In the genomic region with DNA sequence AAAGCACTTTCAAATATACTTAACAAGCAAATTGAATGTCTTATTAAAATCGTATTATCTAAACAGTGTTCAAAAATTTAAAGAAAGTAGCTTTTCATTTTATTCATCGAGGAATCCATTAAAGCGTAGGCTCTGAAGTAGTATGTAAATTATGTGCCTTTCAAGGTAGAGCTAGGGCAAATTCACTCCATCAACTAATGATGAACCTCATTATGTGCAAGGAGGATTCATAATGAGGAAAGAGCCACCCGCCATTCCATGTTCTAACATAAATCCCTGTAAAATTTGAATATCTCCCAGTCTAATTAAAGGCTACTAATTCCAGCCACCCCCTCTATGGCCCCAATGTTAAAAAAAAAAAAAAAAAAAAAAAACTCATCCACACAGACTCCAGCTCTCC, we compare ENCODE assay signal across 15 mouse cellular contexts.
DNase-seq lines count a peak whose midpoint lies in the region; ATAC-seq and TF ChIP-seq lines count a peak whose summit lies in the region.
"Had no signal": no experiment of that assay in that cellular context is flagged by ENCODE, and none has a peak within 500 bp of the region (broad histone marks: within the 10 kb centered on the region; RNA-seq: fewer than 3 reads in every experiment).

No protein-coding gene starts in this region.

- no peak for TF ChIP-seq CTCF in MEL (IDR thresholded peaks at IDR 0.05 in 2 of 3, conservative IDR thresholded peaks at IDR 0.05 in 1 of 3; ENCODE audit: control insufficient read depth in 1 of 3, insufficient read depth in 1 of 3, low read depth in 2 of 3, low read length in 3 of 3, poor library complexity in 1 of 3, severe bottlenecking in 1 of 3)
- no peak for TF ChIP-seq CTCF in intestine, postnatal 0 days (IDR thresholded peaks at IDR 0.05; ENCODE audit: low read depth)

- no peak for TF ChIP-seq RAD21 in MEL (IDR thresholded peaks at IDR 0.05; ENCODE audit: low read depth, low read length)

- WGBS in hindbrain, embryonic 10.5 days, result 78% methylated on average over 4 of the region's 4 CpGs
- WGBS in hindbrain, embryonic 11.5 days, result 76% methylated on average over 4 of the region's 4 CpGs
- 53% methylated on average over 4 of the region's 4 CpGs for WGBS in forebrain, embryonic 10.5 days
- 85% methylated on average over 4 of the region's 4 CpGs for WGBS in intestine, postnatal 0 days

- peaks cover 85% of the 10 kb centered on the region for H3K4me1 ChIP-seq in hindbrain, embryonic 10.5 days (replicated peaks)
- peaks cover 19% of the 10 kb centered on the region for H3K4me1 ChIP-seq in hindbrain, embryonic 11.5 days (replicated peaks; ENCODE audit: control insufficient read depth, insufficient read depth, low read length)
- peaks cover 15 to 31% of the 10 kb centered on the region in 2 experiments; a peak in 3 of 4 replicates for H3K4me1 ChIP-seq in MEL (ENCODE audit: control insufficient read depth in 1 of 2, insufficient read depth in 2 of 2, low read length in 2 of 2)
- peaks cover 88% of the 10 kb centered on the region for H3K4me1 ChIP-seq in forebrain, embryonic 10.5 days
- peaks cover 17% of the 10 kb centered on the region for H3K4me1 ChIP-seq in intestine, postnatal 0 days (replicated peaks; ENCODE audit: control insufficient read depth, insufficient read depth, low read length)

- no peak for DNase-seq in hindbrain, embryonic 10.5 days (ENCODE audit: low spot score)
- no peak for DNase-seq in hindbrain, embryonic 11.5 days (ENCODE audit: low spot score)
- no peak for DNase-seq in MEL (ENCODE audit: low read depth, low spot score)
- DNase-seq in forebrain, embryonic 10.5 days (ENCODE audit: extremely low spot score, low spot score), result no peak
- no peak for DNase-seq in right cerebral cortex, postnatal 14 days
- DNase-seq in gastrocnemius, adult 18-20 months (ENCODE audit: low spot score), result no peak
- DNase-seq: cerebellum, adult 9-10 months; gastrocnemius, postnatal 14 days; kidney, adult 2 months had no signal

- no peaks in the 10 kb centered on the region for H3K79me2 ChIP-seq in MEL (ENCODE audit: control insufficient read depth, insufficient read depth, low read length, poor library complexity)

- no peak overlapping the region for H3K4me2 ChIP-seq in hindbrain, embryonic 11.5 days (replicated peaks; ENCODE audit: low read depth, low read length)
- H3K4me2 ChIP-seq in intestine, postnatal 0 days (replicated peaks; ENCODE audit: low read depth), result peak overlapping the region; percentile 21; the same call in 1 of the 2 replicates

- no peak overlapping the region; the same call in 1 of the 2 replicates for H3K27ac ChIP-seq in hindbrain, embryonic 10.5 days
- no peak overlapping the region for H3K27ac ChIP-seq in hindbrain, embryonic 11.5 days (ENCODE audit: low read depth, low read length)
- H3K27ac ChIP-seq in MEL (ENCODE audit: control insufficient read depth, low read depth, low read length), result 0 out of 2 replicates have a peak overlapping the region, but pooled peaks have one; percentile 44
- H3K27ac ChIP-seq in forebrain, embryonic 10.5 days, result peak overlapping the region; percentile 84
- no peak overlapping the region for H3K27ac ChIP-seq in intestine, postnatal 0 days (ENCODE audit: low read depth, low read length)
- H3K27ac ChIP-seq: embryonic facial prominence, embryonic 15.5 days had no signal

- no peaks in the 10 kb centered on the region for H3K9me3 ChIP-seq in hindbrain, embryonic 10.5 days
- H3K9me3 ChIP-seq in hindbrain, embryonic 11.5 days (ENCODE audit: control insufficient read depth, low read length), result no peaks in the 10 kb centered on the region
- H3K9me3 ChIP-seq in MEL (replicated peaks; ENCODE audit: insufficient read depth, low read length), result no peaks in the 10 kb centered on the region
- no peaks in the 10 kb centered on the region for H3K9me3 ChIP-seq in forebrain, embryonic 10.5 days
- H3K9me3 ChIP-seq in intestine, postnatal 0 days (ENCODE audit: control insufficient read depth), result no peaks in the 10 kb centered on the region
- H3K9me3 ChIP-seq: embryonic facial prominence, embryonic 15.5 days had no signal

- H3K36me3 ChIP-seq in hindbrain, embryonic 10.5 days, result no peaks in the 10 kb centered on the region
- no peaks in the 10 kb centered on the region for H3K36me3 ChIP-seq in hindbrain, embryonic 11.5 days (ENCODE audit: control insufficient read depth, insufficient read depth, low read length)
- peaks cover 0 to 42% of the 10 kb centered on the region in 2 experiments; a peak in 2 of 4 replicates for H3K36me3 ChIP-seq in MEL (ENCODE audit: control insufficient read depth in 1 of 2, insufficient read depth in 2 of 2, low read length in 2 of 2)
- H3K36me3 ChIP-seq in forebrain, embryonic 10.5 days (replicated peaks), result no peaks in the 10 kb centered on the region
- no peaks in the 10 kb centered on the region for H3K36me3 ChIP-seq in intestine, postnatal 0 days (ENCODE audit: control insufficient read depth, insufficient read depth)
- H3K36me3 ChIP-seq: embryonic facial prominence, embryonic 15.5 days had no signal

- no peak for ATAC-seq in hindbrain, embryonic 11.5 days (ENCODE audit: low FRiP score)
- ATAC-seq in intestine, postnatal 0 days, result no peak
- ATAC-seq in erythroid progenitor cell, adult 5-6 weeks (replicated peaks; ENCODE audit: low FRiP score, poor library complexity, severe bottlenecking), result no peak
- ATAC-seq: CD4-positive, CD25-positive, alpha-beta regulatory T cell, adult 4 months; lung, postnatal 0 days had no signal

- no peaks in the 10 kb centered on the region for H3K27me3 ChIP-seq in hindbrain, embryonic 10.5 days (ENCODE audit: insufficient read depth, poor library complexity, severe bottlenecking)
- H3K27me3 ChIP-seq in hindbrain, embryonic 11.5 days (ENCODE audit: control insufficient read depth, insufficient read depth, low read length), result no peaks in the 10 kb centered on the region
- H3K27me3 ChIP-seq in MEL (ENCODE audit: control insufficient read depth in 1 of 2, insufficient read depth in 2 of 2, low read length in 2 of 2), result no peaks in the 10 kb centered on the region
- no peaks in the 10 kb centered on the region for H3K27me3 ChIP-seq in forebrain, embryonic 10.5 days (ENCODE audit: poor library complexity, severe bottlenecking)
- H3K27me3 ChIP-seq in intestine, postnatal 0 days (replicated peaks; ENCODE audit: control insufficient read depth, insufficient read depth, low read length), result no peaks in the 10 kb centered on the region

- no peak for TF ChIP-seq POLR2A in MEL (IDR thresholded peaks at IDR 0.05; ENCODE audit: control insufficient read depth in 1 of 2, insufficient read depth in 1 of 2, low read depth in 1 of 2, low read length in 2 of 2, poor library complexity in 1 of 2)

- H3K9ac ChIP-seq in hindbrain, embryonic 11.5 days (ENCODE audit: low read depth, low read length), result no peak overlapping the region
- no peak overlapping the region for H3K9ac ChIP-seq in MEL (ENCODE audit: control insufficient read depth, low read depth, low read length, poor library complexity, severe bottlenecking)
- no peak overlapping the region for H3K9ac ChIP-seq in intestine, postnatal 0 days (ENCODE audit: low read depth, low read length)
- H3K9ac ChIP-seq: embryonic facial prominence, embryonic 15.5 days had no signal

- peak overlapping the region; percentile 29; the same call in 1 of the 2 replicates for H3K4me3 ChIP-seq in hindbrain, embryonic 10.5 days
- H3K4me3 ChIP-seq in hindbrain, embryonic 11.5 days (ENCODE audit: low read depth, low read length), result no peak overlapping the region
- peak overlapping the region in 1 of 2 experiments; percentile 10; a peak in 1 of 4 replicates for H3K4me3 ChIP-seq in MEL (ENCODE audit: control insufficient read depth in 1 of 2, insufficient read depth in 1 of 2, low read depth in 2 of 2, low read length in 2 of 2)
- H3K4me3 ChIP-seq in forebrain, embryonic 10.5 days, result peak overlapping the region; percentile 44; the same call in 1 of the 2 replicates
- no peak overlapping the region for H3K4me3 ChIP-seq in intestine, postnatal 0 days (ENCODE audit: low read depth, low read length)
- H3K4me3 ChIP-seq: embryonic facial prominence, embryonic 15.5 days; myocyte had no signal

- no peak for TF ChIP-seq EP300 in MEL (IDR thresholded peaks at IDR 0.05; ENCODE audit: low read depth in 1 of 2, low read length in 2 of 2)

TF ChIP-seq in MEL, 35 proteins besides CTCF, POLR2A, EP300 and RAD21:
- TF ChIP-seq RCOR1 (IDR thresholded peaks at IDR 0.05; ENCODE audit: low read depth, low read length) (no peak), KAT2A (conservative IDR thresholded peaks at IDR 0.05; ENCODE audit: low read depth, low read length) (no peak), MXI1 (IDR thresholded peaks at IDR 0.05; ENCODE audit: low read depth, low read length) (no peak), USF2 (IDR thresholded peaks at IDR 0.05; ENCODE audit: borderline replicate concordance in 1 of 2, insufficient read depth in 1 of 2, low read depth in 1 of 2, low read length in 2 of 2) (no peak), ZKSCAN1 (IDR thresholded peaks at IDR 0.05; ENCODE audit: low read depth, low read length) (no peak), POLR2AphosphoS5 (IDR thresholded peaks at IDR 0.05; ENCODE audit: borderline replicate concordance, low read depth, low read length) (no peak), TAL1 (IDR thresholded peaks at IDR 0.05; ENCODE audit: low read length) (no peak), ZC3H11A (IDR thresholded peaks at IDR 0.05; ENCODE audit: low read depth, low read length) (no peak), ZMIZ1 (IDR thresholded peaks at IDR 0.05; ENCODE audit: low read depth, low read length) (no peak), ELF1 (IDR thresholded peaks at IDR 0.05; ENCODE audit: low read depth, low read length) (no peak), USF1 (IDR thresholded peaks at IDR 0.05; ENCODE audit: low read depth, low read length) (no peak), JUND (IDR thresholded peaks at IDR 0.05; ENCODE audit: low read depth, low read length) (no peak), MYC (IDR thresholded peaks at IDR 0.05; ENCODE audit: low read depth, low read length) (no peak), GATA1 (IDR thresholded peaks at IDR 0.05; ENCODE audit: low read depth, low read length) (no peak), CHD1 (IDR thresholded peaks at IDR 0.05; ENCODE audit: low read depth, low read length) (no peak), MYB (IDR thresholded peaks at IDR 0.05; ENCODE audit: low read depth, low read length) (no peak), TCF12 (IDR thresholded peaks at IDR 0.05; ENCODE audit: low read depth, low read length) (no peak), MAFK (IDR thresholded peaks at IDR 0.05; ENCODE audit: borderline replicate concordance, low read depth, low read length) (no peak)

Comparison
In these comparisons a context has a peak if more than half of its experiments do, and no peak if none do; other contexts are left out.
1. H3K4me3 ChIP-seq: peak in hindbrain, embryonic 10.5 days (single experiment) and forebrain, embryonic 10.5 days (single experiment); none in hindbrain, embryonic 11.5 days (single experiment) and intestine, postnatal 0 days (single experiment).
2. H3K27ac ChIP-seq: peak in MEL (single experiment) and forebrain, embryonic 10.5 days (single experiment); none in hindbrain, embryonic 10.5 days (single experiment), hindbrain, embryonic 11.5 days (single experiment) and intestine, postnatal 0 days (single experiment).